Mouse (Mus musculus) hindbrain, embryonic 12.5 days (tissue): ENCODE measurements around the gene Gm10100. TPM values are rescaled to one million over a fixed set of nuclear protein-coding genes. Genes with fewer than 3 reads are reported as not detected.
A peak's percentile ranks its signal among the peaks of the same experiment; 100 is the strongest.
"Not testable (repeated sequence)": the region's sequence is repeated elsewhere in the genome, so short reads cannot be mapped to it uniquely, and the experiment has no call there.

Experiments used
- ATAC-seq: fragments of 200-750 bp; cut with Nextera tagmentation; 2 replicates; pipeline ENCODE4 v1.8.0; 2017; ENCODE audit warnings: moderate TSS enrichment; ENCODE audit not compliant: low FRiP score
- H3K27ac ChIP-seq: fragments of 300-500 bp; sonication (generic); 2 replicates; pipeline ENCODE4 v1.5.1; 2016; ENCODE audit warnings: mild to moderate bottlenecking
- H3K27me3 ChIP-seq: fragments of 300-500 bp; sonication (generic); 2 replicates; pipeline ENCODE4 v1.6.1; 2016; ENCODE audit warnings: mild to moderate bottlenecking
- H3K36me3 ChIP-seq: fragments of 300-500 bp; sonication (generic); 2 replicates; pipeline ENCODE4 v1.6.1; 2016; ENCODE audit warnings: mild to moderate bottlenecking
- H3K4me1 ChIP-seq: fragments of 300-500 bp; sonication (generic); 2 replicates; pipeline ENCODE4 v1.6.1; 2016
- H3K4me2 ChIP-seq: fragments of 300-500 bp; sonication (generic); replicated peaks from 2 replicates; pipeline ENCODE4 v1.6.1; 2016; ENCODE audit warnings: mild to moderate bottlenecking
- H3K4me3 ChIP-seq: fragments of 300-500 bp; sonication (generic); 2 replicates; pipeline ENCODE4 v1.5.1; 2016; ENCODE audit warnings: mild to moderate bottlenecking
- H3K9ac ChIP-seq: fragments of 300-500 bp; sonication (generic); 2 replicates; pipeline ENCODE4 v1.6.1; 2016; ENCODE audit warnings: mild to moderate bottlenecking, moderate library complexity
- H3K9me3 ChIP-seq: fragments of 300-500 bp; sonication (generic); replicated peaks from 2 replicates; pipeline ENCODE4 v1.6.1; 2016; ENCODE audit warnings: mild to moderate bottlenecking
- WGBS: fragments of 180-500 bp; shearing (Covaris S2); methylation state at CpG from one replicate; pipeline ENCODE4 v1.1.7; 2016; 5-methylcytosine and 5-hydroxymethylcytosine counted together
- polyA plus RNA-seq: library from polyadenylated mRNA; unstranded; fragments of >200 nt; fragmentation: Nextera tagmentation; extraction: Ambion mirVana; gene quantifications from 2 replicates; pipeline ENCODE4 v1.2.1, GENCODE M21; 2016

Gm10100 gene
- not detected in 2 replicates for polyA plus RNA-seq

- H3K27me3 ChIP-seq = no peaks in the 10 kb centered on the region
- no peak within 1 kb of the TSS for H3K27ac ChIP-seq
- 38% methylated on average over 3 of the region's 3 CpGs for WGBS
- no peak within 1 kb of the TSS for H3K4me2 ChIP-seq
- no peaks in the 10 kb centered on the region for H3K9me3 ChIP-seq
- H3K4me1 ChIP-seq = no peaks in the 10 kb centered on the region
- H3K36me3 ChIP-seq = no peaks in the 10 kb centered on the region
- ATAC-seq = no peak
- H3K9ac ChIP-seq = no peak within 1 kb of the TSS
- H3K4me3 ChIP-seq = no peak within 1 kb of the TSS
Measured at GRCm38 (mm10) chr10:77726186-77726585, at the start of gene Gm10100. Gene Gm10100 (plus strand): TSS chr10:77726486.

- H3K36me3 ChIP-seq = no peaks in the 10 kb centered on the region
- H3K9me3 ChIP-seq = no peaks in the 10 kb centered on the region
- no peak overlapping the region for H3K27ac ChIP-seq
- peak overlapping the region; percentile 38 for H3K9ac ChIP-seq
- ATAC-seq = peak; percentile 64
- H3K4me2 ChIP-seq = peak overlapping the region; percentile 62
- peak overlapping the region; percentile 28 for H3K4me3 ChIP-seq
- H3K27me3 ChIP-seq = peaks cover 49% of the 10 kb centered on the region
- H3K4me1 ChIP-seq = peaks cover 14% of the 10 kb centered on the region
- WGBS = under 1% methylated on average over 29 of the region's 35 CpGs
Measured at GRCm38 (mm10) chr10:77677562-77677961, 48.7 kb upstream of the Gm10100 start.

GRCm38 (mm10) chr10:77682994-77683393 lies 43.3 kb upstream of the Gm10100 start:
- peaks cover 21% of the 10 kb centered on the region for H3K4me1 ChIP-seq
- no peaks in the 10 kb centered on the region for H3K36me3 ChIP-seq
- H3K9me3 ChIP-seq = no peaks in the 10 kb centered on the region
- no peak overlapping the region for H3K9ac ChIP-seq
- no peak overlapping the region for H3K4me3 ChIP-seq
- no peak overlapping the region for H3K4me2 ChIP-seq
- no peak overlapping the region for H3K27ac ChIP-seq
- peaks cover 59% of the 10 kb centered on the region for H3K27me3 ChIP-seq
- no peak for ATAC-seq
- 78% methylated on average over 7 of the region's 7 CpGs for WGBS

- Histone ChIP-seq H3K27me3 (peaks cover 50% of the 10 kb centered on the region), H3K4me3 (no peak overlapping the region), H3K9ac (no peak overlapping the region), H3K9me3 (no peaks in the 10 kb centered on the region), H3K4me2 (no peak overlapping the region), H3K36me3 (no peaks in the 10 kb centered on the region), H3K27ac (no peak overlapping the region), H3K4me1 (peaks cover 17% of the 10 kb centered on the region)
- ATAC-seq = no peak
- WGBS = 35% methylated on average over 8 of the region's 8 CpGs
Measured at GRCm38 (mm10) chr10:77684181-77684580, 42.1 kb upstream of the Gm10100 start.

- Histone ChIP-seq H3K27me3 (peaks cover 42% of the 10 kb centered on the region), H3K4me1 (peaks cover 25% of the 10 kb centered on the region), H3K36me3 (no peaks in the 10 kb centered on the region), H3K4me3 (no peak within 1 kb of the TSS), H3K9me3 (no peaks in the 10 kb centered on the region), H3K9ac (no peak within 1 kb of the TSS), H3K27ac (no peak within 1 kb of the TSS), H3K4me2 (no peak within 1 kb of the TSS)
- WGBS = 6% methylated on average over 22 of the region's 22 CpGs
- no peak for ATAC-seq
Measured at GRCm38 (mm10) chr10:77685895-77686664, 40.2 kb upstream of the Gm10100 start, which contains the start of gene Tspear. Gene Tspear (plus strand): TSS chr10:77686569.

- Histone ChIP-seq H3K4me2 (no peak overlapping the region), H3K36me3 (no peaks in the 10 kb centered on the region), H3K4me1 (peaks cover 25% of the 10 kb centered on the region), H3K9me3 (no peaks in the 10 kb centered on the region), H3K4me3 (no peak overlapping the region), H3K27me3 (peaks cover 46% of the 10 kb centered on the region), H3K9ac (no peak overlapping the region), H3K27ac (no peak overlapping the region)
- ATAC-seq = no peak
- WGBS = 35% methylated on average over 10 of the region's 10 CpGs
Measured at GRCm38 (mm10) chr10:77687021-77687420, 39.3 kb upstream of the Gm10100 start.

GRCm38 (mm10) chr10:77690356-77690807 lies 35.9 kb upstream of the Gm10100 start, which contains the start of gene Gm19402:
Gene Gm19402 (minus strand): TSS chr10:77690757.
- not testable (repeated sequence) for ATAC-seq, H3K27ac ChIP-seq
- 71% methylated on average over 3 of the region's 3 CpGs for WGBS

GRCm38 (mm10) chr10:77697133-77697532 lies 29.2 kb upstream of the Gm10100 start, which contains the start of gene Gm9508:
Gene Gm9508 (minus strand): TSS chr10:77697233.
- 40% methylated on average over 4 of the region's 4 CpGs for WGBS

More at GRCm38 (mm10) chr10:77690356-77690807, 35.9 kb upstream of the Gm10100 start, which contains the start of gene Gm19402:
- H3K9ac ChIP-seq, H3K4me3 ChIP-seq, H3K9me3 ChIP-seq, H3K36me3 ChIP-seq, H3K4me2 ChIP-seq: not testable (repeated sequence)
- H3K4me1 ChIP-seq = peaks cover 17% of the 10 kb centered on the region
- H3K27me3 ChIP-seq = peaks cover 38% of the 10 kb centered on the region

GRCm38 (mm10) chr10:77706326-77706725 lies 20.0 kb upstream of the Gm10100 start, which contains the start of gene Gm10272:
Gene Gm10272 (plus strand): TSS chr10:77706626.
- Histone ChIP-seq H3K9ac (no peak within 1 kb of the TSS), H3K4me1 (no peaks in the 10 kb centered on the region), H3K9me3 (peaks cover 22% of the 10 kb centered on the region), H3K27ac (no peak within 1 kb of the TSS), H3K4me3 (no peak within 1 kb of the TSS), H3K27me3 (no peaks in the 10 kb centered on the region), H3K4me2 (no peak within 1 kb of the TSS), H3K36me3 (no peaks in the 10 kb centered on the region)
- no peak for ATAC-seq
- 96% methylated on average over 1 of the region's 1 CpGs for WGBS

More at GRCm38 (mm10) chr10:77697133-77697532, 29.2 kb upstream of the Gm10100 start, which contains the start of gene Gm9508:
- Histone ChIP-seq H3K27me3 (0 out of 2 replicates have a peak, but pooled peaks cover 5% of the 10 kb centered on the region), H3K9me3 (0 out of 2 replicates have a peak, but pooled peaks cover 3% of the 10 kb centered on the region), H3K4me3 (no peak within 1 kb of the TSS), H3K4me2 (no peak within 1 kb of the TSS), H3K9ac (no peak within 1 kb of the TSS), H3K36me3 (no peaks in the 10 kb centered on the region), H3K27ac (no peak within 1 kb of the TSS), H3K4me1 (peaks cover 4% of the 10 kb centered on the region)
- ATAC-seq = no peak

- Histone ChIP-seq H3K4me1 (no peaks in the 10 kb centered on the region), H3K27ac (no peak overlapping the region), H3K4me3 (no peak overlapping the region), H3K36me3 (no peaks in the 10 kb centered on the region), H3K4me2 (no peak overlapping the region), H3K9me3 (peaks cover 12% of the 10 kb centered on the region; the same call in 1 of the 2 replicates), H3K9ac (no peak overlapping the region), H3K27me3 (no peaks in the 10 kb centered on the region)
- WGBS = 73% methylated on average over 3 of the region's 3 CpGs
- no peak for ATAC-seq
Measured at GRCm38 (mm10) chr10:77709831-77710230, 16.5 kb upstream of the Gm10100 start.

- not testable (repeated sequence) for ATAC-seq, H3K27ac ChIP-seq, H3K36me3 ChIP-seq, H3K4me1 ChIP-seq, H3K4me2 ChIP-seq, H3K9ac ChIP-seq, H3K27me3 ChIP-seq, H3K4me3 ChIP-seq
- peaks cover 14% of the 10 kb centered on the region; the same call in 1 of the 2 replicates for H3K9me3 ChIP-seq
Measured at GRCm38 (mm10) chr10:77711157-77711556, 15.1 kb upstream of the Gm10100 start, which contains the start of gene Gm10024. Gene Gm10024 (plus strand): TSS chr10:77711457.

GRCm38 (mm10) chr10:77713734-77714133 lies 12.6 kb upstream of the Gm10100 start:
- Histone ChIP-seq H3K4me2 (no peak overlapping the region), H3K4me3 (no peak overlapping the region), H3K27ac (no peak overlapping the region), H3K9ac (no peak overlapping the region), H3K4me1 (no peaks in the 10 kb centered on the region), H3K27me3 (no peaks in the 10 kb centered on the region), H3K36me3 (no peaks in the 10 kb centered on the region), H3K9me3 (0 out of 2 replicates have a peak, but pooled peaks cover 6% of the 10 kb centered on the region)
- no peak for ATAC-seq
- WGBS = 72% methylated on average over 4 of the region's 4 CpGs
